ENCODE assay signal across 8 mouse cellular contexts in the genomic region with DNA sequence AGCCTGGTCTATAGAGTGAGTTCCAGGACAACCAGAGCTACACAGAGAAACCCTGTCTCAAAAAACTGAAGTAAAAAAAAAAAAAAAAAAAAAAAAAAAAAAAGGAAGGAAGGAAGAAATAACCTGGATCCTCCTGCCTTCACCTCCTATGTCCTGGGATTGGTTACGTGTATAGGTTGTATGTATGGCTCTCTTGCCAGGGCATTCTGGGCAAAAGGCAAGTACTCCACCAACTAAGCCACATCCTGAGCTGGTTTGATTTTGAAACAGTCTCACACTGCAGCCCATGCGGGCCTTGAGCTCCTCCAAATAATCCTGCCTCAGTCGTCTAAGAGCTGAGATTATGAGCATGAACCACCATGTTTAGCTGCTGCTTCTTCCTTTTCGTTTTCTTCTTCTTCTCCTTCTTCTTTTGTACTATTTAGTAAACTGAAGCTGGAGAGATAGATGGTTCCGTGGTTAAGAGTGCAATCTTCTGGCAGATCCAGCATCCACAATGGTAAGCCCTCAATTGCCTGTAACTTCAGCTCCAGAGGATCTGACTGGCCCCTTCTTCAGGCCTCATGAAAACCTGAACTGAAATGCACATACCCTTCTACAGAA. TPM values are rescaled to one million over a fixed set of nuclear protein-coding genes. Genes with fewer than 3 reads are reported as not detected.
A peak's percentile ranks its signal among the peaks of the same experiment; 100 is the strongest.
DNase-seq lines count a peak whose midpoint lies in the region; ATAC-seq and TF ChIP-seq lines count a peak whose summit lies in the region.

No protein-coding gene starts in this region.

- DNase-seq in heart, adult 18-20 months = no peak
- no peak for DNase-seq in midbrain, embryonic 10.5 days (ENCODE audit: low spot score)
- no peak for DNase-seq in right cerebral cortex, postnatal 4 days
- no peak for DNase-seq in right cerebral cortex, postnatal 10 days (ENCODE audit: low spot score in 2 of 2)

- peak overlapping the region; percentile 85 for H3K4me3 ChIP-seq in heart, embryonic 12.5 days
- peak overlapping the region; percentile 91 for H3K4me3 ChIP-seq in E14TG2a.4 (replicated peaks; ENCODE audit: low read length)
- peak overlapping the region; percentile 96 for H3K4me3 ChIP-seq in forebrain, embryonic 16.5 days (replicated peaks; ENCODE audit: low read length)
- peak overlapping the region; percentile 96 for H3K4me3 ChIP-seq in midbrain, embryonic 10.5 days

- 74% methylated on average over 5 of the region's 5 CpGs for WGBS in heart, embryonic 12.5 days
- WGBS in forebrain, embryonic 16.5 days = 70% methylated on average over 5 of the region's 5 CpGs
- WGBS in midbrain, embryonic 10.5 days = 75% methylated on average over 5 of the region's 5 CpGs

- peak overlapping the region; percentile 85 for H3K4me2 ChIP-seq in heart, embryonic 12.5 days
- peak overlapping the region; percentile 91 for H3K4me2 ChIP-seq in forebrain, embryonic 16.5 days (ENCODE audit: low read length)

- H3K9ac ChIP-seq in heart, embryonic 12.5 days = peak overlapping the region; percentile 95; the same call in 1 of the 2 replicates
- peak overlapping the region; percentile 96; the same call in 1 of the 2 replicates for H3K9ac ChIP-seq in forebrain, embryonic 16.5 days (replicated peaks; ENCODE audit: low read depth, low read length)

- no peak for TF ChIP-seq CTCF in E14TG2a.4 (conservative IDR thresholded peaks at IDR 0.05; ENCODE audit: low read length)

- no peak overlapping the region for H3K27ac ChIP-seq in heart, embryonic 12.5 days (ENCODE audit: poor library complexity, severe bottlenecking)
- H3K27ac ChIP-seq in forebrain, embryonic 16.5 days (ENCODE audit: low read length) = no peak overlapping the region; the same call in 1 of the 2 replicates
- H3K27ac ChIP-seq in midbrain, embryonic 10.5 days (replicated peaks) = peak overlapping the region; percentile 98

- H3K9me3 ChIP-seq in heart, embryonic 12.5 days (replicated peaks) = no peaks in the 10 kb centered on the region
- H3K9me3 ChIP-seq in E14TG2a.4 (ENCODE audit: low read length) = no peaks in the 10 kb centered on the region
- no peaks in the 10 kb centered on the region for H3K9me3 ChIP-seq in forebrain, embryonic 16.5 days (ENCODE audit: control insufficient read depth, low read length)
- no peaks in the 10 kb centered on the region for H3K9me3 ChIP-seq in midbrain, embryonic 10.5 days (replicated peaks)

- no peak for ATAC-seq in heart, embryonic 12.5 days (ENCODE audit: insufficient number of reproducible peaks, low FRiP score)
- ATAC-seq in forebrain, embryonic 16.5 days = no peak
- no peak for ATAC-seq in erythroid progenitor cell, adult 5-6 weeks (replicated peaks; ENCODE audit: low FRiP score, poor library complexity, severe bottlenecking)

- peaks cover 21% of the 10 kb centered on the region for H3K36me3 ChIP-seq in heart, embryonic 12.5 days
- H3K36me3 ChIP-seq in E14TG2a.4 (ENCODE audit: insufficient read depth, low read length) = peaks cover 31% of the 10 kb centered on the region
- peaks cover 5% of the 10 kb centered on the region for H3K36me3 ChIP-seq in forebrain, embryonic 16.5 days (ENCODE audit: control insufficient read depth, insufficient read depth)
- H3K36me3 ChIP-seq in midbrain, embryonic 10.5 days = peaks cover 26% of the 10 kb centered on the region

- peaks cover 28% of the 10 kb centered on the region for H3K4me1 ChIP-seq in heart, embryonic 12.5 days (replicated peaks)
- peaks cover 54% of the 10 kb centered on the region for H3K4me1 ChIP-seq in E14TG2a.4 (replicated peaks; ENCODE audit: low read depth, low read length)
- peaks cover 31% of the 10 kb centered on the region for H3K4me1 ChIP-seq in forebrain, embryonic 16.5 days (replicated peaks; ENCODE audit: control insufficient read depth, insufficient read depth, low read length)
- peaks cover 46% of the 10 kb centered on the region for H3K4me1 ChIP-seq in midbrain, embryonic 10.5 days

- peaks cover 12% of the 10 kb centered on the region for H3K27me3 ChIP-seq in heart, embryonic 12.5 days (replicated peaks)
- H3K27me3 ChIP-seq in E14TG2a.4 (ENCODE audit: insufficient read depth, low read length) = peaks cover 10% of the 10 kb centered on the region
- no peaks in the 10 kb centered on the region for H3K27me3 ChIP-seq in forebrain, embryonic 16.5 days (replicated peaks; ENCODE audit: control insufficient read depth, insufficient read depth, low read length)
- peaks cover 9% of the 10 kb centered on the region for H3K27me3 ChIP-seq in midbrain, embryonic 10.5 days (ENCODE audit: low read depth, poor library complexity, severe bottlenecking)

RNA-seq across cellular contexts. Expression of a gene that starts 0.9 kb away (rescaled TPM):
- polyA plus RNA-seq in heart, embryonic 12.5 days (2016; fragmentation: Nextera tagmentation; extraction: Ambion mirVana) = 24.6 and 24.8 TPM in 2 replicates
- 10 to 100 TPM; 14.3 to 17.8 TPM for total RNA-seq in heart, adult 18-20 months (2021)
- 19.2 and 23.9 TPM in 2 replicates for polyA plus RNA-seq in forebrain, embryonic 16.5 days (2015; fragmentation: Nextera tagmentation; extraction: Ambion mirVana)
- polyA plus RNA-seq in midbrain, embryonic 10.5 days (2016; fragmentation: Nextera tagmentation; extraction: Ambion mirVana) = 33.8 and 34.0 TPM in 2 replicates
- 42.5 and 52.8 TPM in 2 replicates for total RNA-seq in erythroid progenitor cell, adult 5-6 weeks (2015; ENCODE audit: low replicate concordance)
- total RNA-seq in erythroid progenitor cell, adult 5-6 weeks (2017; ENCODE audit: low replicate concordance) = 41.1 and 50.4 TPM in 2 replicates

RNA-seq across cellular contexts. Expression of a gene that starts 3.7 kb away (rescaled TPM):
- polyA plus RNA-seq in heart, embryonic 12.5 days (2016; fragmentation: Nextera tagmentation; extraction: Ambion mirVana) = 0.45 and 0.65 TPM in 2 replicates
- under 1 TPM; 0.30 to 0.62 TPM for total RNA-seq in heart, adult 18-20 months (2021)
- polyA plus RNA-seq in forebrain, embryonic 16.5 days (2015; fragmentation: Nextera tagmentation; extraction: Ambion mirVana) = 34.0 and 39.6 TPM in 2 replicates
- 6.3 and 10.6 TPM in 2 replicates for polyA plus RNA-seq in midbrain, embryonic 10.5 days (2016; fragmentation: Nextera tagmentation; extraction: Ambion mirVana)
- total RNA-seq in erythroid progenitor cell, adult 5-6 weeks (2015; ENCODE audit: low replicate concordance) = not detected in 2 replicates
- 3.3 TPM in 1 of 2 replicates, not detected in the other for total RNA-seq in erythroid progenitor cell, adult 5-6 weeks (2017; ENCODE audit: low replicate concordance)

RNA-seq across cellular contexts. Expression of a gene that starts 13.5 kb away (rescaled TPM):
- polyA plus RNA-seq in heart, embryonic 12.5 days (2016; fragmentation: Nextera tagmentation; extraction: Ambion mirVana) = 88.8 and 92.5 TPM in 2 replicates
- 10 to 100 TPM; 46.2 to 50.2 TPM for total RNA-seq in heart, adult 18-20 months (2021)
- polyA plus RNA-seq in forebrain, embryonic 16.5 days (2015; fragmentation: Nextera tagmentation; extraction: Ambion mirVana) = 125 and 128 TPM in 2 replicates
- 99.2 and 104 TPM in 2 replicates for polyA plus RNA-seq in midbrain, embryonic 10.5 days (2016; fragmentation: Nextera tagmentation; extraction: Ambion mirVana)
- 19.3 and 33.9 TPM in 2 replicates for total RNA-seq in erythroid progenitor cell, adult 5-6 weeks (2015; ENCODE audit: low replicate concordance)
- total RNA-seq in erythroid progenitor cell, adult 5-6 weeks (2017; ENCODE audit: low replicate concordance) = 3.6 and 8.0 TPM in 2 replicates

RNA-seq across cellular contexts. Expression of a gene that starts 19.2 kb away (rescaled TPM):
- 15.4 and 15.6 TPM in 2 replicates for polyA plus RNA-seq in heart, embryonic 12.5 days (2016; fragmentation: Nextera tagmentation; extraction: Ambion mirVana)
- 1 to 10 TPM; 3.7 to 4.7 TPM for total RNA-seq in heart, adult 18-20 months (2021)
- polyA plus RNA-seq in forebrain, embryonic 16.5 days (2015; fragmentation: Nextera tagmentation; extraction: Ambion mirVana) = 26.5 and 30.7 TPM in 2 replicates
- polyA plus RNA-seq in midbrain, embryonic 10.5 days (2016; fragmentation: Nextera tagmentation; extraction: Ambion mirVana) = 31.0 and 35.0 TPM in 2 replicates
- total RNA-seq in erythroid progenitor cell, adult 5-6 weeks (2015; ENCODE audit: low replicate concordance) = 5.0 and 5.4 TPM in 2 replicates
- 2.6 TPM in 1 of 2 replicates, not detected in the other for total RNA-seq in erythroid progenitor cell, adult 5-6 weeks (2017; ENCODE audit: low replicate concordance)

RNA-seq across cellular contexts. Expression of a gene that starts 27.8 kb away (rescaled TPM):
- polyA plus RNA-seq in heart, embryonic 12.5 days (2016; fragmentation: Nextera tagmentation; extraction: Ambion mirVana) = 1.7 and 2.8 TPM in 2 replicates
- not detected for total RNA-seq in heart, adult 18-20 months (2021)
- 0.13 TPM in 1 of 2 replicates, not detected in the other for polyA plus RNA-seq in forebrain, embryonic 16.5 days (2015; fragmentation: Nextera tagmentation; extraction: Ambion mirVana)
- 4.1 and 5.9 TPM in 2 replicates for polyA plus RNA-seq in midbrain, embryonic 10.5 days (2016; fragmentation: Nextera tagmentation; extraction: Ambion mirVana)
- 13.8 and 16.6 TPM in 2 replicates for total RNA-seq in erythroid progenitor cell, adult 5-6 weeks (2015; ENCODE audit: low replicate concordance)
- total RNA-seq in erythroid progenitor cell, adult 5-6 weeks (2017; ENCODE audit: low replicate concordance) = 5.5 TPM in 2 replicates
